Mouse (Mus musculus) midbrain, embryonic 16.5 days (tissue): ENCODE results near the gene Sorcs1. TPM values are rescaled to one million over a fixed set of nuclear protein-coding genes. Genes with fewer than 3 reads are reported as not detected.

Experiments used
- ATAC-seq: fragments of 200-750 bp; cut with Nextera tagmentation; 2 replicates; pipeline ENCODE4 v1.8.0; 2017; ENCODE audit warnings: moderate TSS enrichment
- H3K27ac ChIP-seq: fragments of 300-500 bp; sonication (generic); 2 replicates; pipeline ENCODE4 v1.5.1; 2014; ENCODE audit warnings: mild to moderate bottlenecking, low read length, mixed read lengths
- H3K27me3 ChIP-seq: fragments of 300-500 bp; sonication (generic); 2 replicates; pipeline ENCODE4 v1.6.1; 2014; ENCODE audit warnings: low read depth, low read length, mixed read lengths; ENCODE audit not compliant: control insufficient read depth, insufficient read depth
- H3K36me3 ChIP-seq: fragments of 300-500 bp; sonication (generic); 2 replicates; pipeline ENCODE4 v1.6.1; 2014; ENCODE audit warnings: mild to moderate bottlenecking, low read length, moderate library complexity, mixed read lengths; ENCODE audit not compliant: control insufficient read depth, insufficient read depth
- H3K4me1 ChIP-seq: fragments of 300-500 bp; sonication (generic); 2 replicates; pipeline ENCODE4 v1.6.1; 2014; ENCODE audit warnings: mild to moderate bottlenecking, low read length, mixed read lengths; ENCODE audit not compliant: control insufficient read depth, insufficient read depth
- H3K4me2 ChIP-seq: fragments of 300-500 bp; sonication (generic); 2 replicates; pipeline ENCODE4 v1.6.1; 2014; ENCODE audit warnings: mild to moderate bottlenecking, low read length, mixed read lengths
- H3K4me3 ChIP-seq: fragments of 300-500 bp; sonication (generic); 2 replicates; pipeline ENCODE4 v1.5.1; 2014; ENCODE audit warnings: low read depth, mild to moderate bottlenecking, low read length, moderate library complexity, mixed read lengths
- H3K9ac ChIP-seq: fragments of 300-500 bp; sonication (generic); 2 replicates; pipeline ENCODE4 v1.6.1; 2014; ENCODE audit warnings: low read depth, low read length, mixed read lengths
- H3K9me3 ChIP-seq: fragments of 300-500 bp; sonication (generic); replicated peaks from 2 replicates; pipeline ENCODE4 v1.6.1; 2014; ENCODE audit warnings: mild to moderate bottlenecking, low read length, mixed read lengths; ENCODE audit not compliant: control insufficient read depth, poor library complexity, severe bottlenecking
- WGBS: fragments of 180-500 bp; shearing (Covaris S2); extraction: QIAGEN DNeasy Blood & Tissue Kit; methylation state at CpG from one replicate; pipeline ENCODE4 v1.1.7; 2014; 5-methylcytosine and 5-hydroxymethylcytosine counted together
- polyA plus RNA-seq: library from polyadenylated mRNA; unstranded; fragments of >200 nt; fragmentation: Nextera tagmentation; extraction: Ambion mirVana; gene quantifications from 2 replicates; pipeline ENCODE4 v1.2.1, GENCODE M21; 2015

Sorcs1 gene
- polyA plus RNA-seq, 1 experiment from 2014 or later = 17.8 TPM

GRCm38 (mm10) chr19:50366446-50366845 is 312.0 kb downstream of the Sorcs1 start:
- WGBS = 66% methylated on average over 3 of the region's 3 CpGs
- Histone ChIP-seq H3K27ac (no peak overlapping the region), H3K4me2 (no peak overlapping the region), H3K9ac (no peak overlapping the region), H3K9me3 (no peaks in the 10 kb centered on the region), H3K4me3 (no peak overlapping the region), H3K27me3 (no peaks in the 10 kb centered on the region), H3K36me3 (no peaks in the 10 kb centered on the region), H3K4me1 (peaks cover 2% of the 10 kb centered on the region; the same call in 1 of the 2 replicates)
- ATAC-seq = no peak

DNA sequence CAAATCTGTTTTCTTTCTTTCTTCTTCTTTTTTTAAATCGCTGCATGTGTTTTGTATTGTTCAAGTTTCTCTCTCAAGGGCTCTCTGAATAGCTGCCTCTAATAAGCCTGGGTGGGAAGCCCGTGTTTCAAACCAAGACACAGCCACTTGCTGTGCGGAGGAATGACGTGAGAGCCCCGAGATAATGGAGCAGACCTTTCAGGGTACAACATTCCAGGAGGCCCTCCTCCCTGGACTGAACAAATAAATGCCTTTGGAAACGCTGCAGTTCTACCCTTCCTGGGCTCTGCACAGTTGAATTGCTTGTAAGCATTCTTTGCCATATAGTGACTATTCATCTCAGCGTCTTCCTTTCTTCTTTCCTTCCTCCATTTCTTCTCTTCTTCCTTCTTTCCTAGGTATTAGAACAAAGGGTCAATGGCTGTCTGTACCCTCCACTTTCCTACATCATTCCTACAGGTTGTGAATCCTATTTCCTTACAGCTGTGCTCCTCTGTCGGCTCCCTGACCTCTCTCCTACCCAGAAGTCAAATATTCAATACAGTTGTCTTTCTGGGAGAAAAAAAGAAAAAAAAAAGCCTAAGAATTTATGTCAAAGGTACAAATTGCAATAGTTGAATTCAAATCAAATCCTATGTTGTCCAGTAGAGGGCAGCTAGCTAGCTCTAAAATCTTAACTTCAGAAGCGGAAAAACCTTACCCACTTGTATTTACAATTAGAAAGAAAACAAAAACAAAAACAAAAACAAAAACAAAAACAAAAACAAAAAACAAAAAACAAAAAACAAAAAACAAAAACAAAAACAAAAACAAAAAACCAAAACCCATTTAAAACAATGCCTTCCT is 315.6 kb downstream of the Sorcs1 start:
- no peaks in the 10 kb centered on the region for H3K36me3 ChIP-seq
- H3K9ac ChIP-seq = no peak overlapping the region
- H3K9me3 ChIP-seq = no peaks in the 10 kb centered on the region
- H3K27ac ChIP-seq = no peak overlapping the region
- 10% methylated on average over 9 of the region's 9 CpGs for WGBS
- no peaks in the 10 kb centered on the region for H3K27me3 ChIP-seq
- peak; percentile 36; the same call in 1 of the 2 replicates for ATAC-seq
- H3K4me2 ChIP-seq = no peak overlapping the region
- no peak overlapping the region for H3K4me3 ChIP-seq
- H3K4me1 ChIP-seq = peaks cover 2% of the 10 kb centered on the region; the same call in 1 of the 2 replicates

DNA sequence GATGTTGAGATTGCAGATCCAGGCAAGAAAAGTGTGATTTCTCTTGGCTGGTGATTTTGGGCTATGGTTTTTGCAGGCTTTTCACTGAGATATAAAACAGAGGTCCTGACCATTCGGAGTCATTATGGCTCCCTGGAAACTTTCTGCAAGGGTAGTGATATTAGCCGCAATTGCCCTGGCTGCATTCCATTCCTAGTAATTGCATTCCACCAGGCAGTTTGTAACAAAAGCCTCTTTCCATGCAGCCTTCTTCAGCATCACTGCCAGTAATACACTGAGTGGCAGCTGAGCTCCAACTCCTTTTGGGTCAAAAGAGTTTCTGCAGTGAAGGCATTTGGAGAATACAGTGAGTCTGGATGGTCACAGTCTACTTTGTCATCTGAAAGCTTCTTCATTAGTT is 319.9 kb downstream of the Sorcs1 start:
- Histone ChIP-seq H3K4me2 (no peak overlapping the region), H3K27me3 (no peaks in the 10 kb centered on the region), H3K4me3 (no peak overlapping the region), H3K36me3 (no peaks in the 10 kb centered on the region), H3K4me1 (peaks cover 2% of the 10 kb centered on the region; the same call in 1 of the 2 replicates), H3K27ac (no peak overlapping the region), H3K9me3 (no peaks in the 10 kb centered on the region), H3K9ac (no peak overlapping the region)
- 57% methylated on average over 2 of the region's 2 CpGs for WGBS
- ATAC-seq = no peak

- WGBS = 89% methylated on average over 8 of the region's 8 CpGs
- no peaks in the 10 kb centered on the region for H3K9me3 ChIP-seq
Measured at GRCm38 (mm10) chr19:50339211-50339610, 339.2 kb downstream of the Sorcs1 start.

DNA sequence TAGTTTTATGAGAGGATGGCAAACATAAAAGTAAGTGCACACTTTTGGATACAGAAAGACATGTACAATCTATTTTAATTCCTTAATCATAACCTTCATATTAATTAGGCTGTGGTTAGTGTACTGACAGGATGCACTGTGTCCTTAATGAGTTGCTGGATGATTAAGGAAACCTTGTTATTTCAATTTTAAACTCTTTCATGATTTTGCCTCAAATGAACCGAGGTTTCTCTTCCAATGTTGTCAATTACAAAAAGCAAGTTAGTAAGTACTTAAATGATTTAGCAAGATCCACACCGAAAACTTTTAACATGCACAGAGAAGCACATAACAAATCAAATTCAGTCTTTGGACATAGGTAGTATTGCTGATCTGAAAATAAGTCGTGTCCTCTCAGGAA is 341.7 kb downstream of the Sorcs1 start:
- no peak overlapping the region for H3K27ac ChIP-seq
- no peak overlapping the region for H3K4me2 ChIP-seq
- H3K9ac ChIP-seq = no peak overlapping the region
- H3K4me1 ChIP-seq = no peaks in the 10 kb centered on the region
- no peaks in the 10 kb centered on the region for H3K36me3 ChIP-seq
- no peak for ATAC-seq
- H3K9me3 ChIP-seq = no peaks in the 10 kb centered on the region
- WGBS = 87% methylated on average over 3 of the region's 3 CpGs
- H3K27me3 ChIP-seq = no peaks in the 10 kb centered on the region
- H3K4me3 ChIP-seq = no peak overlapping the region

More at GRCm38 (mm10) chr19:50339211-50339610, 339.2 kb downstream of the Sorcs1 start:
- Histone ChIP-seq H3K27ac (no peak overlapping the region), H3K4me2 (no peak overlapping the region), H3K27me3 (no peaks in the 10 kb centered on the region), H3K9ac (no peak overlapping the region), H3K4me1 (no peaks in the 10 kb centered on the region), H3K4me3 (no peak overlapping the region), H3K36me3 (no peaks in the 10 kb centered on the region)
- ATAC-seq = no peak

- WGBS = 76% methylated on average over 3 of the region's 3 CpGs
- ATAC-seq = no peak
- Histone ChIP-seq H3K4me3 (no peak overlapping the region), H3K9ac (no peak overlapping the region), H3K27me3 (no peaks in the 10 kb centered on the region), H3K9me3 (no peaks in the 10 kb centered on the region), H3K4me2 (no peak overlapping the region), H3K4me1 (no peaks in the 10 kb centered on the region), H3K27ac (no peak overlapping the region), H3K36me3 (no peaks in the 10 kb centered on the region)
Measured at GRCm38 (mm10) chr19:50331136-50331535, 347.3 kb downstream of the Sorcs1 start.

- H3K27ac ChIP-seq = no peak overlapping the region
- WGBS = 90% methylated on average over 8 of the region's 8 CpGs
- H3K9ac ChIP-seq = no peak overlapping the region
- no peak for ATAC-seq
- no peak overlapping the region for H3K4me3 ChIP-seq
- no peaks in the 10 kb centered on the region for H3K36me3 ChIP-seq
- H3K4me1 ChIP-seq = no peaks in the 10 kb centered on the region
- H3K27me3 ChIP-seq = no peaks in the 10 kb centered on the region
- H3K9me3 ChIP-seq = no peaks in the 10 kb centered on the region
- no peak overlapping the region for H3K4me2 ChIP-seq
Measured at GRCm38 (mm10) chr19:50327804-50328203, 350.6 kb downstream of the Sorcs1 start.

GRCm38 (mm10) chr19:50326151-50326550 is 352.3 kb downstream of the Sorcs1 start:
- Histone ChIP-seq H3K4me2 (no peak overlapping the region), H3K9me3 (no peaks in the 10 kb centered on the region), H3K4me1 (no peaks in the 10 kb centered on the region), H3K27me3 (no peaks in the 10 kb centered on the region), H3K27ac (no peak overlapping the region), H3K36me3 (no peaks in the 10 kb centered on the region), H3K4me3 (no peak overlapping the region), H3K9ac (no peak overlapping the region)
- ATAC-seq = no peak
- WGBS = 74% methylated on average over 3 of the region's 3 CpGs

- ATAC-seq = no peak
- H3K27me3 ChIP-seq = no peaks in the 10 kb centered on the region
- WGBS = 94% methylated on average over 10 of the region's 10 CpGs
Measured at GRCm38 (mm10) chr19:50325686-50326085, 352.8 kb downstream of the Sorcs1 start.

More at GRCm38 (mm10) chr19:50325686-50326085, 352.8 kb downstream of the Sorcs1 start:
- Histone ChIP-seq H3K4me1 (no peaks in the 10 kb centered on the region), H3K9ac (no peak overlapping the region), H3K4me2 (no peak overlapping the region), H3K27ac (no peak overlapping the region), H3K9me3 (no peaks in the 10 kb centered on the region), H3K4me3 (no peak overlapping the region), H3K36me3 (no peaks in the 10 kb centered on the region)
